Mouse (Mus musculus) lung, postnatal 0 days (tissue): ENCODE measurements around the gene Zfp53.

Experiments used
- CTCF ChIP-seq: IDR thresholded peaks from 2 replicates; pipeline ENCODE4 v1.5.1; 2016; ENCODE audit warnings: antibody characterized with exemption, mild to moderate bottlenecking
- EP300 ChIP-seq: IDR thresholded peaks from 2 replicates; pipeline ENCODE4 v1.6.1; 2016; ENCODE audit warnings: antibody characterized with exemption, mild to moderate bottlenecking, control low read depth

DNA sequence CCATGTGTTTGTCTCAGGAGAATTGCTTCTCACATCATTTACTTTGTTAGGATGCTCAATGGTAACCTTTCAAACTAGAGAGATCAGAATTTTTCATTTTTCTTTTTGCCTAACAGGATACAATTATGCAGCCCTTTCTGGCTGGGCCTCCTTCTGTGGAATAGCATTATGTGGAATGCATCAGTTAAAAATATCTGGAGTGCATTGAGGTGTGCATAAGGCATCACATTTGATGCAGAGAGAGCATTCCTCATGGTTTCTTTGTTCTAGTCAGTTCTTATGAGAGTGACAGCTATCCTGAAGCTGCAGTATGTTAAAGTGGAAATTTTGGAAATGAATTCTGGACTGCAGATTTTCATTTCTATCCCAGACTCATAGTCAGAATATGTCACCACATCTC, 37.5 kb downstream of the Zfp53 start:
- TF ChIP-seq CTCF (no peak), EP300 (no peak)
